Mouse (Mus musculus): ENCODE measurements around the gene Treml4. TPM values are rescaled to one million over a fixed set of nuclear protein-coding genes. Genes with fewer than 3 reads are reported as not detected.

Gene Treml4
- polyA plus RNA-seq, 1 experiment = 0.92 TPM

- TF ChIP-seq CTCF (conservative IDR thresholded peaks at IDR 0.05; ENCODE audit: insufficient read depth, insufficient read length, low read depth, low read length) (no peak), POLR2A (IDR thresholded peaks at IDR 0.05; ENCODE audit: low read depth, low read length) (no peak)
- no peak overlapping the region for H3K4me3 ChIP-seq (ENCODE audit: insufficient read depth, low read depth, low read length)
- WGBS = 95% methylated on average over 7 of the region's 7 CpGs
Measured at GRCm38 (mm10) chr17:48264662-48265061, 567 bp downstream of the Treml4 start.

GRCm38 (mm10) chr17:48266138-48266537 lies 2.0 kb downstream of the Treml4 start:
- H3K27ac ChIP-seq (ENCODE audit: insufficient read depth, low read depth, low read length) = no peak overlapping the region
- H3K4me1 ChIP-seq (ENCODE audit: control insufficient read depth, insufficient read depth, low read length) = no peaks in the 10 kb centered on the region
- no peak for TF ChIP-seq CTCF (conservative IDR thresholded peaks at IDR 0.05; ENCODE audit: insufficient read depth, insufficient read length, low read depth, low read length)
- TF ChIP-seq POLR2A (IDR thresholded peaks at IDR 0.05; ENCODE audit: low read depth, low read length) = no peak
- no peak for DNase-seq
- no peak overlapping the region for H3K4me3 ChIP-seq (ENCODE audit: insufficient read depth, low read depth, low read length)
- no peaks in the 10 kb centered on the region for H3K36me3 ChIP-seq (ENCODE audit: control insufficient read depth, insufficient read depth, low read length)
- no peaks in the 10 kb centered on the region for H3K27me3 ChIP-seq (replicated peaks; ENCODE audit: control insufficient read depth, insufficient read depth, low read length)
- WGBS = 23% methylated on average over 2 of the region's 2 CpGs

More at GRCm38 (mm10) chr17:48264662-48265061, 567 bp downstream of the Treml4 start:
- Histone ChIP-seq H3K36me3 (ENCODE audit: control insufficient read depth, insufficient read depth, low read length) (no peaks in the 10 kb centered on the region), H3K4me1 (ENCODE audit: control insufficient read depth, insufficient read depth, low read length) (no peaks in the 10 kb centered on the region), H3K27me3 (replicated peaks; ENCODE audit: control insufficient read depth, insufficient read depth, low read length) (no peaks in the 10 kb centered on the region), H3K27ac (ENCODE audit: insufficient read depth, low read depth, low read length) (no peak overlapping the region)
- DNase-seq = no peak

GRCm38 (mm10) chr17:48266610-48267304 lies 2.7 kb downstream of the Treml4 start:
- DNase-seq = no peak
- Histone ChIP-seq H3K36me3 (ENCODE audit: control insufficient read depth, insufficient read depth, low read length) (no peaks in the 10 kb centered on the region), H3K4me3 (ENCODE audit: insufficient read depth, low read depth, low read length) (no peak overlapping the region), H3K27me3 (replicated peaks; ENCODE audit: control insufficient read depth, insufficient read depth, low read length) (no peaks in the 10 kb centered on the region), H3K4me1 (ENCODE audit: control insufficient read depth, insufficient read depth, low read length) (no peaks in the 10 kb centered on the region), H3K27ac (ENCODE audit: insufficient read depth, low read depth, low read length) (no peak overlapping the region)
- no peak for TF ChIP-seq POLR2A (IDR thresholded peaks at IDR 0.05; ENCODE audit: low read depth, low read length)
- TF ChIP-seq CTCF (conservative IDR thresholded peaks at IDR 0.05; ENCODE audit: insufficient read depth, insufficient read length, low read depth, low read length) = no peak
- 31% methylated on average over 2 of the region's 2 CpGs for WGBS

GRCm38 (mm10) chr17:48267591-48267990 lies 3.5 kb downstream of the Treml4 start:
- no peaks in the 10 kb centered on the region for H3K36me3 ChIP-seq (ENCODE audit: control insufficient read depth, insufficient read depth, low read length)
- H3K4me1 ChIP-seq (ENCODE audit: control insufficient read depth, insufficient read depth, low read length) = no peaks in the 10 kb centered on the region
- no peak for TF ChIP-seq POLR2A (IDR thresholded peaks at IDR 0.05; ENCODE audit: low read depth, low read length)
- no peak for TF ChIP-seq CTCF (conservative IDR thresholded peaks at IDR 0.05; ENCODE audit: insufficient read depth, insufficient read length, low read depth, low read length)
- 83% methylated on average over 1 of the region's 1 CpGs for WGBS
- no peak overlapping the region for H3K27ac ChIP-seq (ENCODE audit: insufficient read depth, low read depth, low read length)
- no peaks in the 10 kb centered on the region for H3K27me3 ChIP-seq (replicated peaks; ENCODE audit: control insufficient read depth, insufficient read depth, low read length)
- DNase-seq = no peak
- H3K4me3 ChIP-seq (ENCODE audit: insufficient read depth, low read depth, low read length) = no peak overlapping the region

- H3K27me3 ChIP-seq (replicated peaks; ENCODE audit: control insufficient read depth, insufficient read depth, low read length) = no peaks in the 10 kb centered on the region
- H3K4me3 ChIP-seq (ENCODE audit: insufficient read depth, low read depth, low read length) = no peak overlapping the region
- no peaks in the 10 kb centered on the region for H3K36me3 ChIP-seq (ENCODE audit: control insufficient read depth, insufficient read depth, low read length)
- DNase-seq = no peak
- H3K27ac ChIP-seq (ENCODE audit: insufficient read depth, low read depth, low read length) = no peak overlapping the region
- H3K4me1 ChIP-seq (ENCODE audit: control insufficient read depth, insufficient read depth, low read length) = no peaks in the 10 kb centered on the region
- TF ChIP-seq POLR2A (IDR thresholded peaks at IDR 0.05; ENCODE audit: low read depth, low read length) (no peak), CTCF (conservative IDR thresholded peaks at IDR 0.05; ENCODE audit: insufficient read depth, insufficient read length, low read depth, low read length) (no peak)
Measured at GRCm38 (mm10) chr17:48268276-48268675, 4.2 kb downstream of the Treml4 start.

- 73% methylated on average over 4 of the region's 4 CpGs for WGBS
- H3K4me3 ChIP-seq (ENCODE audit: insufficient read depth, low read depth, low read length) = no peak overlapping the region
- H3K4me1 ChIP-seq (ENCODE audit: control insufficient read depth, insufficient read depth, low read length) = no peaks in the 10 kb centered on the region
- no peak overlapping the region for H3K27ac ChIP-seq (ENCODE audit: insufficient read depth, low read depth, low read length)
- no peak for DNase-seq
- H3K36me3 ChIP-seq (ENCODE audit: control insufficient read depth, insufficient read depth, low read length) = no peaks in the 10 kb centered on the region
- TF ChIP-seq POLR2A (IDR thresholded peaks at IDR 0.05; ENCODE audit: low read depth, low read length) (no peak), CTCF (conservative IDR thresholded peaks at IDR 0.05; ENCODE audit: insufficient read depth, insufficient read length, low read depth, low read length) (no peak)
- no peaks in the 10 kb centered on the region for H3K27me3 ChIP-seq (replicated peaks; ENCODE audit: control insufficient read depth, insufficient read depth, low read length)
Measured at GRCm38 (mm10) chr17:48269833-48270232, 5.7 kb downstream of the Treml4 start.

- no peak for DNase-seq
- no peaks in the 10 kb centered on the region for H3K4me1 ChIP-seq (ENCODE audit: control insufficient read depth, insufficient read depth, low read length)
- no peak overlapping the region for H3K4me3 ChIP-seq (ENCODE audit: insufficient read depth, low read depth, low read length)
- WGBS = 80% methylated on average over 5 of the region's 5 CpGs
- no peaks in the 10 kb centered on the region for H3K36me3 ChIP-seq (ENCODE audit: control insufficient read depth, insufficient read depth, low read length)
- no peaks in the 10 kb centered on the region for H3K27me3 ChIP-seq (replicated peaks; ENCODE audit: control insufficient read depth, insufficient read depth, low read length)
- no peak overlapping the region for H3K27ac ChIP-seq (ENCODE audit: insufficient read depth, low read depth, low read length)
- no peak for TF ChIP-seq POLR2A (IDR thresholded peaks at IDR 0.05; ENCODE audit: low read depth, low read length)
- TF ChIP-seq CTCF (conservative IDR thresholded peaks at IDR 0.05; ENCODE audit: insufficient read depth, insufficient read length, low read depth, low read length) = no peak
Measured at GRCm38 (mm10) chr17:48272158-48272557, 8.1 kb downstream of the Treml4 start.
